Mouse (Mus musculus): Measurements from ENCODE around the gene Otub2.

Gene Otub2

GRCm38 (mm10) chr12:103393528-103393927, 5.0 kb downstream of the Otub2 start:
- Histone ChIP-seq H3K27me3 (ENCODE audit: control insufficient read depth, insufficient read depth, low read length, poor library complexity, severe bottlenecking) (no peaks in the 10 kb centered on the region), H3K36me3 (ENCODE audit: control insufficient read depth, insufficient read depth, low read length, poor library complexity, severe bottlenecking) (no peaks in the 10 kb centered on the region)
- no peak for DNase-seq (ENCODE audit: low read depth, low spot score)

GRCm38 (mm10) chr12:103395486-103396275, 7.2 kb downstream of the Otub2 start:
- no peak for DNase-seq (ENCODE audit: low read depth, low spot score)
- Histone ChIP-seq H3K36me3 (ENCODE audit: control insufficient read depth, insufficient read depth, low read length, poor library complexity, severe bottlenecking) (no peaks in the 10 kb centered on the region), H3K27me3 (ENCODE audit: control insufficient read depth, insufficient read depth, low read length, poor library complexity, severe bottlenecking) (no peaks in the 10 kb centered on the region)

DNA sequence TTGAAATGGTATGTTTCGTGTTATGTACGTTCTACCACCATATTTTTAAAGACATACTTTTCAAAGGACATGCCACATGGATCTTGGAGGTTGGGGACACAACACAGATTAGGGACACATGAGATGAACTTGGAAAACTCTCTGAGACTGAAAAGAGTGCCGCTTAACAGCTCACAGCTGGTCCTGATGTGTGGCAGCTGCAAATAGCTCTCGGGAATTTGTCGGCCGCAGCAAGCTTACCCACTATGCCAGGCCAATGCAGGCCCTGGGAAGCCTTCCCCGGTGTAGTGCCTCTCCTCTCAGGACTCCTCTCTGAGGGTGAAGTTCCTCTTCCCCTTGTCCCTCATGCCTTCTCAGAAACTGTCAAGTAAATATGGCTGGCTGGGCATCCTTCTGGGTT, 8.3 kb downstream of the Otub2 start:
- no peaks in the 10 kb centered on the region for H3K36me3 ChIP-seq (ENCODE audit: control insufficient read depth, insufficient read depth, low read length, poor library complexity, severe bottlenecking)
- H3K27me3 ChIP-seq (ENCODE audit: control insufficient read depth, insufficient read depth, low read length, poor library complexity, severe bottlenecking): no peaks in the 10 kb centered on the region
- peak; percentile 16 for DNase-seq (ENCODE audit: low read depth, low spot score)

- peaks cover 7% of the 10 kb centered on the region; the same call in 1 of the 2 replicates for H3K36me3 ChIP-seq (ENCODE audit: control insufficient read depth, insufficient read depth, low read length, poor library complexity, severe bottlenecking)
- DNase-seq (ENCODE audit: low read depth, low spot score): no peak
Measured at GRCm38 (mm10) chr12:103404131-103404530, 15.6 kb downstream of the Otub2 start.

GRCm38 (mm10) chr12:103407720-103408119, 19.2 kb downstream of the Otub2 start, which contains the start of gene 9330161L09Rik:
TSS of gene 9330161L09Rik (minus strand) at chr12:103407820.
- DNase-seq (ENCODE audit: low read depth, low spot score): no peak
- Histone ChIP-seq H3K27me3 (ENCODE audit: control insufficient read depth, insufficient read depth, low read length, poor library complexity, severe bottlenecking) (no peaks in the 10 kb centered on the region), H3K36me3 (ENCODE audit: control insufficient read depth, insufficient read depth, low read length, poor library complexity, severe bottlenecking) (peaks cover 17% of the 10 kb centered on the region)

More at GRCm38 (mm10) chr12:103404131-103404530, 15.6 kb downstream of the Otub2 start:
- no peaks in the 10 kb centered on the region for H3K27me3 ChIP-seq (ENCODE audit: control insufficient read depth, insufficient read depth, low read length, poor library complexity, severe bottlenecking)

DNA sequence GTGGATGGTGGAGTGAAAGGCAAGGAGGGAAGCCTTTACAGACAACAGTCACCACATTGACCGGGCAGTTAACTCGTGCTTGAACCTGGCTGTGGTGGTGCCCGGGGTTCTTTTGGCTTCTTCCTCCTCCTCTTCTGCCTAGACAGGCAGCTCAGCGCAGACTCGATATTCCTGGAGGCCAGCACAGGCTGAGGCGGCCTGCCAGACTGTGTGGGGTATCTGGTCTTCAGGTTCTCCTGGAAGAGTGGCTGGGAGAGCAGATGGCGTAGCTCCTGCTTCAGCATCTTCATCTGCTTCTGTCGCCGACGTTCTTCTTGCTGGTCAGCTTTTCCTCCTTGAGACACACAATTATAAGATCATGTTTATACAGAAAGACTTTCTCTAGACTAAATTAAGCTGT, 19.7 kb downstream of the Otub2 start:
- no peaks in the 10 kb centered on the region for H3K27me3 ChIP-seq (ENCODE audit: control insufficient read depth, insufficient read depth, low read length, poor library complexity, severe bottlenecking)
- DNase-seq (ENCODE audit: low read depth, low spot score): no peak

DNA sequence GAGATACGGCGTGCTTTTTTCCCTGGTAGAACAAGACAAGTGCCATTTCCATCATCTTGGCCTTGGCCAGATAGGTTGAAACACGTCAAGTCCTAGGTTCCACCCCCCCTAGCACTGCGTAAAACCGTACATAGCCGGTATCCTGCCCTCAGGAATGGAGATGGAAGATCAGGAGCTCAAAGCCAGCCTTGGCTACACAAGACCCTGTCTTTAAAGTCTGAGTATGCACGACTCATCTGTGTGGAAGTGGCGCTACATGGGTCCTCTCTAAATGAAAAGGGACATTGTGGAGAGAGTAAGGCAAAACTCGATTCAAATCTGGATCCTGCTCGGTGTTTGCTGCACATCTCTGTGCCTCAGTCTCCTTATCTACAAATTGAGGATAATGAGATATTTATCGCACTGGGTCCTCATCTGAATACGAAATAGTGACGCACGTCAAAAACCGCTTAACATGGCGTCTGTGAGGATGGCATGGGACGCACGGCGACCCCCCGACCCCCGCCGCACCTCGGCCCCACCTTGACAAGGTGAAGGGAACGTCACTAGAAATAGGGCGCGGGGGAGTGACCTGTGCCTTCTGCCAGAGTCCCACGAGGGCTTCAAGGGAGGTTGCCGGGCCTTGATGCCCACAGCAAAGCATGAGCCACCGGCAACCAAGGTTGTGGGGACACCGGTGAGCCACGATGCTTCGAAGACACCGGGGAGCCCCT, 36.7 kb downstream of the Otub2 start:
- no peak for DNase-seq (ENCODE audit: low read depth, low spot score)
- H3K36me3 ChIP-seq (ENCODE audit: control insufficient read depth, insufficient read depth, low read length, poor library complexity, severe bottlenecking): peaks cover 8% of the 10 kb centered on the region
- no peaks in the 10 kb centered on the region for H3K27me3 ChIP-seq (ENCODE audit: control insufficient read depth, insufficient read depth, low read length, poor library complexity, severe bottlenecking)

More for the DNA sequence above, 19.7 kb downstream of the Otub2 start:
- H3K36me3 ChIP-seq (ENCODE audit: control insufficient read depth, insufficient read depth, low read length, poor library complexity, severe bottlenecking): peaks cover 17% of the 10 kb centered on the region

- H3K36me3 ChIP-seq (ENCODE audit: control insufficient read depth, insufficient read depth, low read length, poor library complexity, severe bottlenecking): peaks cover 8% of the 10 kb centered on the region
- peak; percentile 99 for DNase-seq (ENCODE audit: low read depth, low spot score)
Measured at GRCm38 (mm10) chr12:103425729-103426470, 37.4 kb downstream of the Otub2 start, which contains the start of gene Ddx24. TSS of gene Ddx24 (minus strand) at chr12:103425830.

DNA sequence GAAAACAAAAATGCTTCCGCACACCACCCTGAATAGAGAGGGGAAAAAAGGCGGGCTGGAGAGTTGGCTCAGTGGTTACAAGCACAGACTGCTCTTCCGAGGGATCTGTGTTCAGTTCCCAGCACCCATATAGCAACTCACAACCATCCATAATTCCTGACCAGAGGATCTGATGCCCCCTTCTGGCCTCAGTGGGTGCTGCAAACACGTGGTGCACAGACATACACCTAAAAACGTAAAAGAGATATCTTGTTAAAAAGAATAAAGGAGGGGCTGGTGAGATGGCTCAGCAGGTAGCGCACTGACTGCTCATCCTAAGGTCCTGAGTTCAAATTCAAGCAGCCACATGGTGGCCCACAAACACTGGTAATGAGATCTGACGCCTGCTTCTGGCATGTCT, 38.2 kb downstream of the Otub2 start:
- Histone ChIP-seq H3K27me3 (ENCODE audit: control insufficient read depth, insufficient read depth, low read length, poor library complexity, severe bottlenecking) (no peaks in the 10 kb centered on the region), H3K36me3 (ENCODE audit: control insufficient read depth, insufficient read depth, low read length, poor library complexity, severe bottlenecking) (peaks cover 8% of the 10 kb centered on the region)
- DNase-seq (ENCODE audit: low read depth, low spot score): peak; percentile 18

More at GRCm38 (mm10) chr12:103425729-103426470, 37.4 kb downstream of the Otub2 start, which contains the start of gene Ddx24:
- no peaks in the 10 kb centered on the region for H3K27me3 ChIP-seq (ENCODE audit: control insufficient read depth, insufficient read depth, low read length, poor library complexity, severe bottlenecking)

DNA sequence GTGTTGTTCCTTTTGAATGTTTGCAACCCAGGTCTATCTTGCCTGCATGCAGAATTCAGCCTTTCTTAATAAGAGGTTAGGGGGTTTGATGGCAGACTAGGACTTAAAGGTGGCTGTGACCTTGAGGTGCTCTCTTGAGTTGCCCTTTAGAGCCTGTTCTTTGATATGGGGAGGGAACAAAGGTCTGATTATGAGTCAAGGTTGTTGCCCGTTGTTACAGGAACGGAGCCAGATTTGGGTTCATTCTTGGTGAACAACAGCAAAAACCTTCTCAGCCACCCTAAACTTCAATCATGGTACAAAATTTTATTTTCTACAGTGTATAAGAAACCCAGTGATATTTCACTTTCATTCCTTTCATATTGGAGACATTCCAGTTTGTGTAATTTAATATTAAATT, 44.9 kb downstream of the Otub2 start:
- H3K36me3 ChIP-seq (ENCODE audit: control insufficient read depth, insufficient read depth, low read length, poor library complexity, severe bottlenecking): no peaks in the 10 kb centered on the region
- no peaks in the 10 kb centered on the region for H3K27me3 ChIP-seq (ENCODE audit: control insufficient read depth, insufficient read depth, low read length, poor library complexity, severe bottlenecking)
- no peak for DNase-seq (ENCODE audit: low read depth, low spot score)

DNA sequence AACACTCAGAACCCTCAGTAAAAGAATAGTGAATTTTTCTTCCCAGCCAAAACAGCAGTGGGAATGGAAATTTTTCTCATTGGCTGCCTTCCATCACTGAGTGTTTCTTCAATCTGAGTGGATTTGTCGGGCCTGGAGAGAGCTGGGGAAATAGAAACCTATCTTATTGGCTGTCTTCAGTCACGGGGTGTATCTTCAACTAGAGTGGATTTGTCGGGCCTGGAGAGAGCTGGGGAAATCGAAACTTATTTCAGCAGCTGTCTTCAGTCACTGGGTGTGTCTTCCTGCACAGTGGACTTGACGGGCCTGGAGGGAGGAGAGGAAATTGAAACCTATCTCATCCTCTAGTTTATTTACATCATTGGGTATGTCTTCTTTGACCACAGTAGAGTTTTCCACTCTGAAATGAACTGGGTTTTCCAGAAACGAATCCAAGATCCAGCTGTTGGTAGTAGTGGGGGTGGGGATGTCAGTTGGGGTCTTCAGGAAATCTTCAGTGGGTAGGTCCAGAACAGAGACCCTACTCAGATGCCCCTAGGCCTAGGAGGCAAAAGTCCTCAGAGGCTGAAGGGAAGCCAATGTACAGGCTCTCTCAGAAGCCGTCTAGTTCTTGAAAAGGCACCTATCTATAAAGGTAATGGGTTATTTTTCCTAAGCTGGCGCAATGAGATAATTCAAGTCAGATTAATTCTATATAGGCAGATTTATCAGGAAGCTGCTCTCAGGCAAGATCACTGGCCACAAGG, 45.7 kb downstream of the Otub2 start, which contains the start of gene Ifi27:
TSS of gene Ifi27 (plus strand) at position 226 of the 746 bp plus-strand sequence.
- DNase-seq (ENCODE audit: low read depth, low spot score): peak; percentile 82
- Histone ChIP-seq H3K27me3 (ENCODE audit: control insufficient read depth, insufficient read depth, low read length, poor library complexity, severe bottlenecking) (no peaks in the 10 kb centered on the region), H3K36me3 (ENCODE audit: control insufficient read depth, insufficient read depth, low read length, poor library complexity, severe bottlenecking) (no peaks in the 10 kb centered on the region)

DNA sequence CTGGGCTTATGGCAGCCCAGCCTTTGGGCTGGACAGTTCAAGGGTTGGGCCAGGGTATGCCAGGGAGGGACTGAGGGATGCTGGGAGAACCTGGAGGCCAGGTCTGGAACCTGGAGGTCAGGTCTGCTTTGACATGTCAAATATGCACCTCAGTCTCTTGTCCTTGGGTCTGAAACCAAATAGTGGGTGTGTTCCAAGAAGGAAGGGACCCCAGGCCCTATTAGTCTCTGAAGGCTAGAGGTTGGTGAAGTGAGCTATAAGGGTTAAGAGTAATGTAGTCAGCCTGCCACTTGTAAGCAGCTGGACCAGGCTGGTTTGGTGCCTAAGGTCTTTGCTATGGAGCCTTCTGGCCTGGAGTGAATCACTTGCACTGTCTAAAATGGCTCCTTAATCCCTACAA, 46.4 kb downstream of the Otub2 start:
- no peaks in the 10 kb centered on the region for H3K27me3 ChIP-seq (ENCODE audit: control insufficient read depth, insufficient read depth, low read length, poor library complexity, severe bottlenecking)
- DNase-seq (ENCODE audit: low read depth, low spot score): no peak
- H3K36me3 ChIP-seq (ENCODE audit: control insufficient read depth, insufficient read depth, low read length, poor library complexity, severe bottlenecking): no peaks in the 10 kb centered on the region

DNA sequence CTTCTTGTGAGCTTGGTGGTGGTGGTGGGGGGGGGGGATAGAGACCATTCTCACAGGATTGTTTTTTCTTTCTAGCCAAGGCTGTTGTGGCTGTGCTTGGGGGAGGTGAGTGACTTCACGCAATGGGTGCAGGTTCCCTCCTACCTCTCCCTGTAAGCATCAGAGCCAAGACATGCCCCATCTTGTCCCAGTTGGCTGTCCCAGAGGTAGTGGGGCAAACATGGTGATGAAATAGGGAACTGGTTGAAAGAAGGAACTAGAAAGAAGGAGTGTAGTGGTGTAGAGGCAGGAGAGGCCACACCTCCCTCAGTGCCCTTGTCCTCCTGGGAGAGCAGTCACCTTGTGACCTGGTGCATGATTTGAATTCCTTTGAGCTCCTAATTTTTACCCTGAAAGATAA, 49.1 kb downstream of the Otub2 start:
- H3K27me3 ChIP-seq (ENCODE audit: control insufficient read depth, insufficient read depth, low read length, poor library complexity, severe bottlenecking): no peaks in the 10 kb centered on the region
- no peak for DNase-seq (ENCODE audit: low read depth, low spot score)
- H3K36me3 ChIP-seq (ENCODE audit: control insufficient read depth, insufficient read depth, low read length, poor library complexity, severe bottlenecking): peaks cover 3% of the 10 kb centered on the region; the same call in 1 of the 2 replicates

GRCm38 (mm10) chr12:103443524-103443923, 55.0 kb downstream of the Otub2 start, which contains the start of gene Ifi27l2a:
TSS of gene Ifi27l2a (minus strand) at chr12:103443680.
- H3K36me3 ChIP-seq (ENCODE audit: control insufficient read depth, insufficient read depth, low read length, poor library complexity, severe bottlenecking): peaks cover 3% of the 10 kb centered on the region; the same call in 1 of the 2 replicates
- peak; percentile 70 for DNase-seq (ENCODE audit: low read depth, low spot score)

More at GRCm38 (mm10) chr12:103443524-103443923, 55.0 kb downstream of the Otub2 start, which contains the start of gene Ifi27l2a:
- no peaks in the 10 kb centered on the region for H3K27me3 ChIP-seq (ENCODE audit: control insufficient read depth, insufficient read depth, low read length, poor library complexity, severe bottlenecking)

Measured in splenic B cell, adult 2 months (primary cell).